Mouse (Mus musculus): Measurements from ENCODE around the gene Tmem39b. TPM values are rescaled to one million over a fixed set of nuclear protein-coding genes. Genes with fewer than 3 reads are reported as not detected.

Tmem39b gene
- polyA plus RNA-seq, 1 experiment = 69.6 TPM

DNA sequence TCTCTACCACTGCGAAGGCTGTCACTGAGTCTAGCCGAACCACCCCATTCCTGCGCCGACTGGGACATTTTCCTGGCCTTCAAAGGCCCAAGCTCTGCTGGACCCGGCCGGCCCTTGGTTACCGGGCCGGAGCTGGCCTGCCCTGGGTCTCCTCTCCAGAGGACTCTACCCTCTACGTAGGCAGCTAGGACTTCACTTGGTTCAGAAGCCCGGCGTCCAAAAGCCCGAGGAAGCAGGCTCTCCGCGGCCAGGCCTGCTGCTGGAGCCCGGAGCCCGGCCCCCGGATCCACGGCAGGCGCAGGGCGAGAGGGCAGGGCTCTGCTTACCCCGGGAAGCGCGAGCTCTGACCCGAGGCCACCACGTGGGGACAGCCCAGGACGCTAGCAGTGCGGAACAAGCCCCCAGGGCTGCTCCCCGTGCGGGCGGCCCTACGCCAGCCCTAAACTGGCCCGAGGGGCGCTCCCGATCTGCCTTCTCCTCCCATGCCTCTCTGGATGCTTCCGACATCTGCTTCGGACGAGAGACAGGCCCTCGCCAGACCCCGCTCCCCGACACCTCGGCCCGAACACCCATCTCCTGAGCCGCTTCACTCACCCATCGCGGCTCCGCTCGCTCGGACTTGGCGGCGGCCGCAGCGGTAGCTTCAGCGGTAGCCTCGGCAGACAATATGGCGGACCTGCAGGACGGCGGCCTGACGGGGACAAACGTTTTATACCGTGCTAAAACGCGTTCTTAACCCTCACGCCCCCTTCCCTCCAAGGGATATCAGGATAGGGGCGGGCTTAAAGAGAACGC lies 24.4 kb downstream of the Tmem39b start, which contains the start of gene Kpna6:
Gene Kpna6 (minus strand): TSS at position 685 of the 795 bp plus-strand sequence.
- under 1% methylated on average over 65 of the region's 65 CpGs for WGBS
- Histone ChIP-seq H3K27ac (ENCODE audit: control insufficient read depth, insufficient read depth, low read length) (no peak within 1 kb of the TSS), H3K4me1 (replicated peaks; ENCODE audit: control insufficient read depth, insufficient read depth, low read length) (peaks cover 5% of the 10 kb centered on the region), H3K36me3 (ENCODE audit: control insufficient read depth, insufficient read depth, low read length) (no peaks in the 10 kb centered on the region), H3K4me3 (ENCODE audit: control insufficient read depth, insufficient read depth, low read length) (peak within 1 kb of the TSS; percentile 93), H3K27me3 (ENCODE audit: control insufficient read depth, insufficient read depth, low read length) (no peaks in the 10 kb centered on the region)
- DNase-seq = peak; percentile 86
- 0 out of 2 replicates have a peak, but pooled peaks have one; percentile 18 for TF ChIP-seq POLR2A (IDR thresholded peaks at IDR 0.05; ENCODE audit: control insufficient read depth, extremely low read depth, insufficient read depth, low read length, poor library complexity)
- TF ChIP-seq CTCF (IDR thresholded peaks at IDR 0.05; ENCODE audit: borderline replicate concordance, control insufficient read depth, extremely low read depth, insufficient read depth, low read length, poor library complexity) = peak; percentile 29; the same call in 1 of the 2 replicates

DNA sequence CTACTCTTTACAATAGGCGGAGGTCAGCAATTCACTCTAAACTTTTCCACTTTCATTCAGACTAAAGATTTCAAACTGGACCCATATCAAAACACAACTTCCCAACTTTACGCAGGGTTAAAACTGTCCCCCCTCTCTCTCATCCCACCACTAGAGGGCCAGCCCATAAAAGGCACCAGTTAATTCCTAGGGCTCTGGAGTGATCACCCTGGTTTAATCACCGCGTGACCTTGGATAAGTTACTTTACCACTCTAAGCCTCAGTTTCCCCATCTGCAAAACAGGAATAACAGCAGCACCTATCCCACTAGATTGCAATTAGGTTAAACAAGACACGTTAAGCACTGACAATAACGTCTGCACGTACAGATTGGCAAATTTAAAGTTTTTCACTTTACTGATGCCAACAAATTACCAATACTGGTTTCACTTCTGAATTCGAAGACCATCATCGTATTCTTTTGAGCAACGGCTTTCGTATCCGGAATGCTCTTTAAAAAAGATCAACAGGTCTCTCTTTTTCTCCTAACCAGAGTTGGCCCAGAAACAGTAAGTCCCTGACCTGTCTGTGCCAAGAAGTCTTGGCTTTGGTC lies 25.1 kb downstream of the Tmem39b start:
- 6% methylated on average over 12 of the region's 12 CpGs for WGBS
- H3K4me3 ChIP-seq (ENCODE audit: control insufficient read depth, insufficient read depth, low read length) = peak overlapping the region; percentile 93
- peak; percentile 64 for DNase-seq

DNA sequence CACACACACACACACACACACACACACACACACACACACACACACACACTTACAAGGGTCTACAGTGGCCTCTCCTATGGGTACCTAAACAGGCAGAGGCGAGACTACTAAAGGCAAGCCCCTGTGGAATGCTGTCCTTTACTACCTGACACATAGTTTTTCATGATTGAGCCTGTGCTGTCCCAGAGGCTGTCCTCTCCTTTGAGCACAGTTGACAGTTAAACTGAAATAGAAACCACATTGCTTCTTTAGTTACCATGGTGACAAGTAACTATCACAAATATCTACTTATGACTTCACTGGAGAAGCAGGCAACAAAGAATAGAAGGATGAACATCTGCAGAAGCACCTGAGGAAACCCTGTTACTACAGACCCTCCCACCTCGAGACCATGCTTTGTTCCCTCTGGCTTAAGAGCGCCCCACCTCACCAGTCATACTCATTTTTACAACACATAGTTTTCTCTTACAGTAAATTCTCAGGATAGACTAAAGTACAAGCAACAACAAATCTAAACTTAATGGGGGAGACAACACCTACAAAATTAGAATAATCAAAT lies 34.3 kb downstream of the Tmem39b start:
- H3K4me1 ChIP-seq (replicated peaks; ENCODE audit: control insufficient read depth, insufficient read depth, low read length) = no peaks in the 10 kb centered on the region; the same call in 1 of the 2 replicates
- H3K27ac ChIP-seq (ENCODE audit: control insufficient read depth, insufficient read depth, low read length) = no peak overlapping the region
- no peak for DNase-seq
- H3K4me3 ChIP-seq (ENCODE audit: control insufficient read depth, insufficient read depth, low read length) = no peak overlapping the region
- H3K36me3 ChIP-seq (ENCODE audit: control insufficient read depth, insufficient read depth, low read length) = peaks cover 32% of the 10 kb centered on the region
- no peak for TF ChIP-seq POLR2A (IDR thresholded peaks at IDR 0.05; ENCODE audit: control insufficient read depth, extremely low read depth, insufficient read depth, low read length, poor library complexity)
- TF ChIP-seq CTCF (IDR thresholded peaks at IDR 0.05; ENCODE audit: borderline replicate concordance, control insufficient read depth, extremely low read depth, insufficient read depth, low read length, poor library complexity) = no peak
- no peaks in the 10 kb centered on the region for H3K27me3 ChIP-seq (ENCODE audit: control insufficient read depth, insufficient read depth, low read length)
- 41% methylated on average over 3 of the region's 3 CpGs for WGBS

More for the DNA sequence above, 25.1 kb downstream of the Tmem39b start:
- Histone ChIP-seq H3K36me3 (ENCODE audit: control insufficient read depth, insufficient read depth, low read length) (no peaks in the 10 kb centered on the region), H3K27me3 (ENCODE audit: control insufficient read depth, insufficient read depth, low read length) (no peaks in the 10 kb centered on the region), H3K4me1 (replicated peaks; ENCODE audit: control insufficient read depth, insufficient read depth, low read length) (peaks cover 5% of the 10 kb centered on the region), H3K27ac (ENCODE audit: control insufficient read depth, insufficient read depth, low read length) (no peak overlapping the region)
- TF ChIP-seq POLR2A (IDR thresholded peaks at IDR 0.05; ENCODE audit: control insufficient read depth, extremely low read depth, insufficient read depth, low read length, poor library complexity) (no peak), CTCF (IDR thresholded peaks at IDR 0.05; ENCODE audit: borderline replicate concordance, control insufficient read depth, extremely low read depth, insufficient read depth, low read length, poor library complexity) (no peak)

DNA sequence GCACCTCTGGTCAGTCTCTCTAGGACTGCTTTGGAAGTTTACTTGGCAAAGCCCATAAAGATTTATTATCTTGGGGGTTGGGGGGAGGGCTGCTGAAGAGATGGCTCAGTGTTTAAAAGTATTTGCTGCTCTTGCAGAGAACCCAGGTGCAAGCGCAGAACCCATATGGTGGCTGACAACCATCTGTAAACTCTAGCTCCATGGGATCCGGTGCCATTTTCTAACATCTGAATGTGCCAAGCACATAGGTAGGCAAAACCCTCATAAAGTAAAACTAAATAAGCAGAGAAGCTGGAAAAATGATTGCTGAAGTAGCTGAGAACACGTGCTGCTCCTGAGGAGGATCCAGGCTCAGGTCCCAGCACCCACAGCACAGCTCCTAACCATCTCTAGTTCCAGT lies 35.1 kb downstream of the Tmem39b start:
- peaks cover 40% of the 10 kb centered on the region for H3K36me3 ChIP-seq (ENCODE audit: control insufficient read depth, insufficient read depth, low read length)
- TF ChIP-seq POLR2A (IDR thresholded peaks at IDR 0.05; ENCODE audit: control insufficient read depth, extremely low read depth, insufficient read depth, low read length, poor library complexity) (no peak), CTCF (IDR thresholded peaks at IDR 0.05; ENCODE audit: borderline replicate concordance, control insufficient read depth, extremely low read depth, insufficient read depth, low read length, poor library complexity) (no peak)
- H3K4me1 ChIP-seq (replicated peaks; ENCODE audit: control insufficient read depth, insufficient read depth, low read length) = no peaks in the 10 kb centered on the region; the same call in 1 of the 2 replicates
- no peak for DNase-seq
- H3K27me3 ChIP-seq (ENCODE audit: control insufficient read depth, insufficient read depth, low read length) = no peaks in the 10 kb centered on the region
- H3K4me3 ChIP-seq (ENCODE audit: control insufficient read depth, insufficient read depth, low read length) = no peak overlapping the region
- no peak overlapping the region for H3K27ac ChIP-seq (ENCODE audit: control insufficient read depth, insufficient read depth, low read length)
- WGBS = 96% methylated on average over 3 of the region's 3 CpGs

DNA sequence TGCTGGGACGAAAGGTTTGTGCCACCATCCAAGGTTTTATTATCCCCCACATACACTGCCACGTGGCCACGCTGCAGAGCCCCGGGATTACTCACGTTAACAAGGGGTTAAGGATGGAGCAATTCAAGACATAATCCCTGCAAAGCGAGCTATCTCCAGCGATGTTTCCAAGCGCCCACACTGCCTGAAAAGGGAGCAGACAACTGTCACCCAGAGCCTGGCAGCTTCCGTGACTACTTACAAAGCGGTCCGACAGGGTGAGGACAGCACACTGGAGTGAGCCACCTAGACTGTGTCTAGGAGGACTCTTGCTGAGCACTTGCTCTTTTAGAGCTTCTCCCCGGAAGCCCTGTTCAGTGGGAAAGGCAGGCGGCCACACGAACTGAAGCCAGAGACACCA lies 41.9 kb downstream of the Tmem39b start:
- Histone ChIP-seq H3K27me3 (ENCODE audit: control insufficient read depth, insufficient read depth, low read length) (no peaks in the 10 kb centered on the region), H3K27ac (ENCODE audit: control insufficient read depth, insufficient read depth, low read length) (no peak overlapping the region), H3K4me1 (replicated peaks; ENCODE audit: control insufficient read depth, insufficient read depth, low read length) (no peaks in the 10 kb centered on the region), H3K36me3 (ENCODE audit: control insufficient read depth, insufficient read depth, low read length) (peaks cover 80% of the 10 kb centered on the region), H3K4me3 (ENCODE audit: control insufficient read depth, insufficient read depth, low read length) (no peak overlapping the region)
- 97% methylated on average over 14 of the region's 14 CpGs for WGBS
- TF ChIP-seq POLR2A (IDR thresholded peaks at IDR 0.05; ENCODE audit: control insufficient read depth, extremely low read depth, insufficient read depth, low read length, poor library complexity) = no peak
- TF ChIP-seq CTCF (IDR thresholded peaks at IDR 0.05; ENCODE audit: borderline replicate concordance, control insufficient read depth, extremely low read depth, insufficient read depth, low read length, poor library complexity) = no peak
- no peak for DNase-seq

DNA sequence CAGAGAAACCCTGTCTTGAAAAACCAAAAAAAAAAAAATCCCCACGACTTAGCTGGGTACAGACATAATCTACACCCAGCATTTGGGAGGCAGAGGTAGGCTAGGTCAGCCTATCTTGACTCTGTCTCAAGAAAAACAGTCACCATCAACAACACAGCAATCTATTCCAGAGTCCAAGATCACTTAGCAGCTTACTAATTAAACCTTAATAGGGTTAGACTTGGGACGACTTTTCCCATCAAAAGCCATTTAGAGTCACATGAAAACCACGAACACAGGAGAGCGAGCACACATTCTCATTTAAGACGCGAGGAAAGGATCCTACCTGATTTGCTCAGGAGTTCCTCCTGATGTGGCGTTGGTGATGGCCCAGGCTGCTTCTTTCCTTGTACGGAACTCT lies 46.3 kb downstream of the Tmem39b start:
- WGBS = 96% methylated on average over 8 of the region's 8 CpGs
- peaks cover 9% of the 10 kb centered on the region for H3K4me1 ChIP-seq (replicated peaks; ENCODE audit: control insufficient read depth, insufficient read depth, low read length)
- no peak for DNase-seq
- TF ChIP-seq CTCF (IDR thresholded peaks at IDR 0.05; ENCODE audit: borderline replicate concordance, control insufficient read depth, extremely low read depth, insufficient read depth, low read length, poor library complexity) (no peak), POLR2A (IDR thresholded peaks at IDR 0.05; ENCODE audit: control insufficient read depth, extremely low read depth, insufficient read depth, low read length, poor library complexity) (no peak)
- peaks cover 59% of the 10 kb centered on the region for H3K36me3 ChIP-seq (ENCODE audit: control insufficient read depth, insufficient read depth, low read length)
- no peak overlapping the region for H3K4me3 ChIP-seq (ENCODE audit: control insufficient read depth, insufficient read depth, low read length)
- no peaks in the 10 kb centered on the region for H3K27me3 ChIP-seq (ENCODE audit: control insufficient read depth, insufficient read depth, low read length)
- H3K27ac ChIP-seq (ENCODE audit: control insufficient read depth, insufficient read depth, low read length) = no peak overlapping the region
